Mouse (Mus musculus) embryonic facial prominence, embryonic 12.5 days (tissue): ENCODE measurements at regions not wholly inside any gene's neighbourhood (a gene's known extent, or its start where the extent isn't known, plus 50 kb on each side); places are given as distances from the start of the nearest gene placed in this dataset.
A peak's percentile ranks its signal among the peaks of the same experiment; 100 is the strongest.

Source experiments
- ATAC-seq: fragments of 200-750 bp; cut with Nextera tagmentation; 2 replicates; pipeline ENCODE4 v1.8.0; 2017; ENCODE audit not compliant: insufficient number of reproducible peaks, insufficient read depth, low FRiP score, low TSS enrichment
- H3K27ac ChIP-seq: fragments of 300-500 bp; sonication (generic); 2 replicates; pipeline ENCODE4 v1.5.1; 2016; ENCODE audit warnings: mild to moderate bottlenecking
- H3K27me3 ChIP-seq: fragments of 300-500 bp; sonication (generic); 2 replicates; pipeline ENCODE4 v1.6.1; 2016; ENCODE audit warnings: mild to moderate bottlenecking, moderate library complexity
- H3K36me3 ChIP-seq: fragments of 300-500 bp; sonication (generic); 2 replicates; pipeline ENCODE4 v1.6.1; 2016; ENCODE audit warnings: mild to moderate bottlenecking
- H3K4me1 ChIP-seq: fragments of 300-500 bp; sonication (generic); 2 replicates; pipeline ENCODE4 v1.6.1; 2016
- H3K4me2 ChIP-seq: fragments of 300-500 bp; sonication (generic); replicated peaks from 2 replicates; pipeline ENCODE4 v1.6.1; 2016; ENCODE audit warnings: mild to moderate bottlenecking, moderate library complexity
- H3K4me3 ChIP-seq: fragments of 300-500 bp; sonication (generic); 2 replicates; pipeline ENCODE4 v1.5.1; 2016; ENCODE audit warnings: mild to moderate bottlenecking
- H3K9ac ChIP-seq: fragments of 300-500 bp; sonication (generic); 2 replicates; pipeline ENCODE4 v1.6.1; 2016; ENCODE audit warnings: mild to moderate bottlenecking, moderate library complexity
- H3K9me3 ChIP-seq: fragments of 300-500 bp; sonication (generic); 2 replicates; pipeline ENCODE4 v1.6.1; 2016; ENCODE audit warnings: mild to moderate bottlenecking, moderate library complexity
- WGBS: fragments of 180-500 bp; shearing (Covaris S2); methylation state at CpG from one replicate; pipeline ENCODE4 v1.1.7; 2016; 5-methylcytosine and 5-hydroxymethylcytosine counted together

- H3K27me3 ChIP-seq, result no peaks in the 10 kb centered on the region
- no peaks in the 10 kb centered on the region for H3K36me3 ChIP-seq
- no peaks in the 10 kb centered on the region for H3K9me3 ChIP-seq
- no peak overlapping the region for H3K27ac ChIP-seq
- H3K4me2 ChIP-seq, result no peak overlapping the region
- 67% methylated on average over 4 of the region's 4 CpGs for whole genome bisulfite sequencing
- no peak overlapping the region for H3K9ac ChIP-seq
- H3K4me1 ChIP-seq, result peaks cover 7% of the 10 kb centered on the region
- ATAC-seq, result no peak
- no peak overlapping the region for H3K4me3 ChIP-seq
Observed at GRCm38 (mm10) chr7:70700461-70700860, 333.9 kb upstream of the Nr2f2 start.

- H3K36me3 ChIP-seq, result no peaks in the 10 kb centered on the region
- H3K4me3 ChIP-seq, result no peak overlapping the region
- no peak overlapping the region for H3K27ac ChIP-seq
- H3K4me1 ChIP-seq, result peaks cover 7% of the 10 kb centered on the region
- no peaks in the 10 kb centered on the region for H3K9me3 ChIP-seq
- H3K27me3 ChIP-seq, result no peaks in the 10 kb centered on the region
- no peak overlapping the region for H3K9ac ChIP-seq
- no peak for ATAC-seq
- H3K4me2 ChIP-seq, result no peak overlapping the region
- WGBS, result 15% methylated on average over 2 of the region's 2 CpGs
Observed at GRCm38 (mm10) chr7:70699391-70699790, 332.9 kb upstream of the Nr2f2 start.

DNA sequence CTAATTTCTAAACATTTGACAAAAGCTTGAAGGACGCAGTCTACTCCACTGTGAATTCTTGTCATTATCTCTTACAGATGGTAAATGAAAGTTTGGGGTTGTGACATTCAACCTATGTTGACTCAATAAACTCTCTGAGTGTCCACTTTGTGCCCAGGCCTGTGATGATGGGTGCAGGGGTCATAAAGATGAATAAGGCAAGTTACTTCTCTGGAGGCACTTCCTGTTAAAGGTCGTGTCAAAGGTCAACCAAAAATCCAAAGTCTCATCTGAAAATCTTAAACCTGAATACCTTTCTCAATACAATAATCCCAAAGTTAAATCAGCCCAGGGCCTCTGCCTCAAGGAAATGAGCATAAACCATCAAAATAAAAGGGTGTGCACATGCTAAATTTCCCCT lies 332.5 kb upstream of the Nr2f2 start:
- ATAC-seq, result no peak
- Histone ChIP-seq H3K9me3 (no peaks in the 10 kb centered on the region), H3K27ac (no peak overlapping the region), H3K4me1 (peaks cover 7% of the 10 kb centered on the region), H3K27me3 (no peaks in the 10 kb centered on the region), H3K9ac (no peak overlapping the region), H3K36me3 (no peaks in the 10 kb centered on the region), H3K4me3 (no peak overlapping the region), H3K4me2 (no peak overlapping the region)
- 35% methylated on average over 2 of the region's 2 CpGs for WGBS

- Histone ChIP-seq H3K9ac (no peak overlapping the region), H3K4me2 (no peak overlapping the region), H3K27me3 (no peaks in the 10 kb centered on the region), H3K27ac (no peak overlapping the region), H3K4me1 (no peaks in the 10 kb centered on the region), H3K4me3 (no peak overlapping the region), H3K9me3 (no peaks in the 10 kb centered on the region), H3K36me3 (no peaks in the 10 kb centered on the region)
- 80% methylated on average over 4 of the region's 4 CpGs for WGBS
- ATAC-seq, result no peak
Observed at GRCm38 (mm10) chr7:70692160-70692559, 325.6 kb upstream of the Nr2f2 start.

GRCm38 (mm10) chr7:70690845-70691244 lies 324.3 kb upstream of the Nr2f2 start:
- Histone ChIP-seq H3K4me2 (no peak overlapping the region), H3K9ac (no peak overlapping the region), H3K9me3 (no peaks in the 10 kb centered on the region), H3K27ac (no peak overlapping the region), H3K4me1 (no peaks in the 10 kb centered on the region), H3K27me3 (no peaks in the 10 kb centered on the region), H3K36me3 (no peaks in the 10 kb centered on the region), H3K4me3 (no peak overlapping the region)
- ATAC-seq, result no peak
- 92% methylated on average over 7 of the region's 7 CpGs for WGBS

DNA sequence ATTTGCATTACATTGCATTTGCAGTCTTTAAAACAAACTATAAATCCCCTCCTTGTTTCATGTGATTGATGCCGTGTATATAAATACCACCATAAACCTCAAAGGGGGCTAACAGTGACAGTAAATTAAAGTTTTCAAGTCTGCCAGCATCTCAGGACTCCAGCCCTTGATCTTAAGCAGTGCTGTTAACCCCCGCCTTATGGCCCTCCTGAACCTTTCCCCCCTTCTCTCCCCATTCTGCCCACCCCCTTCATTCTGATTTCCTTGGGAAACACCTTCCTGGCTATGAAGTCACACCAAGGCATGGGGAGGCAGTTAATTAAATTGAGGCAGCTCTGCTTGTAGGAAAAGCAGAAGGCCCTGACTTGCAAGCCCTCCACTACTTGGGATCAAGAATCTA lies 302.5 kb upstream of the Nr2f2 start:
- Histone ChIP-seq H3K27ac (no peak overlapping the region), H3K4me2 (no peak overlapping the region), H3K9me3 (no peaks in the 10 kb centered on the region), H3K9ac (no peak overlapping the region), H3K36me3 (no peaks in the 10 kb centered on the region), H3K27me3 (no peaks in the 10 kb centered on the region), H3K4me1 (no peaks in the 10 kb centered on the region), H3K4me3 (no peak overlapping the region)
- no peak for ATAC-seq
- WGBS, result 56% methylated on average over 2 of the region's 2 CpGs

GRCm38 (mm10) chr7:70660162-70660561 lies 293.6 kb upstream of the Nr2f2 start:
- Histone ChIP-seq H3K36me3 (no peaks in the 10 kb centered on the region), H3K4me3 (no peak overlapping the region), H3K4me1 (no peaks in the 10 kb centered on the region), H3K9ac (no peak overlapping the region), H3K27me3 (no peaks in the 10 kb centered on the region), H3K9me3 (no peaks in the 10 kb centered on the region), H3K4me2 (no peak overlapping the region), H3K27ac (no peak overlapping the region)
- ATAC-seq, result no peak
- WGBS, result 30% methylated on average over 5 of the region's 5 CpGs

DNA sequence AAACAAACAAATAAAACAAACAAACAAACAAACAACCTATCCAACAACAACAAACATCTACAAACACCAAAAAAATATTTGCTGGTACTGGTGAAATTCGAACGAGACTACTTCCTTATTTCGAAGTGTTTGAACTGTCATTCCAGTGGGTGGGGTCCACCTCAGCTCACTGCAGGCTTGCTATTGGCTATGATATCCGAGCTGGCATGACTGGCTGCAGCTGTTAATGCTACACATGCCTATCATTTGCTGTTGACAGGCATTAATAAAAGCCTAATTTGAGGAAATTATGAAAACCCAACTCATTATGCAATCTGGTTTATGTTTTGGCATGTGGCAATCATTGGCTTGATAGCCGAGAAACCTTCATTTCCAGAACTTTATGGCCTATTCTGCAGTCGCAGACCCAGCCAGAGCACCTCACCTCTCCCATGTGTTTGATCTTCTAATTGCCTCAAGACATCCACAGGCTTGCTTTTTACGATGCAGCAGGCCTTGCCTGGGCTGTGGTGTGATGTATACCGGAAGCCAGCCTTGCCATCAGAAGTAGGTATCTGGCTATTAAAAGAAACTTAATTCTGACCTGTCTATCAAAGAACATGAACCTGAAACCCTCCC lies 283.3 kb upstream of the Nr2f2 start:
- WGBS, result 36% methylated on average over 8 of the region's 8 CpGs
- no peak overlapping the region for H3K9ac ChIP-seq
- no peak overlapping the region for H3K4me3 ChIP-seq
- no peaks in the 10 kb centered on the region for H3K36me3 ChIP-seq
- H3K4me2 ChIP-seq, result no peak overlapping the region
- no peaks in the 10 kb centered on the region for H3K9me3 ChIP-seq
- no peak overlapping the region for H3K27ac ChIP-seq
- H3K27me3 ChIP-seq, result no peaks in the 10 kb centered on the region
- ATAC-seq, result no peak
- H3K4me1 ChIP-seq, result no peaks in the 10 kb centered on the region

DNA sequence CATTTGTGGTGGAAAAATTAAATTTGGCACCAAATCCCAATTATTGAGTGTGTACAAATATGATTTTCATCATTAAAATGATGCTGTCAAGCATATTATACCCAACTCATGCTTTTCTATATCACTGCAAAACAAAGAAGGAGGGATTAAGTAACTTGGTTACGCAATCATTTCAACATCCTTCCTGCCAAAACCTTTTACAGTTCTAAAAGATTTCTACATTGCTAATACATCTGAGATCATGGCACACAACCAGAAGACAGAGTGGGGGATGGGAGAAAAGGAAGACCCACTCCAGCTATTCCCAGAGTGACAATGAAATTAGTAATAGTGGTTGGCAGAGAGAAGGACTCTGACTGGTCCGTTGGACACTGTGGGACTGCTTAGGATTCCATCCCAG lies 280.3 kb upstream of the Nr2f2 start:
- no peak overlapping the region for H3K27ac ChIP-seq
- no peak overlapping the region for H3K9ac ChIP-seq
- no peak for ATAC-seq
- no peaks in the 10 kb centered on the region for H3K36me3 ChIP-seq
- H3K4me2 ChIP-seq, result no peak overlapping the region
- 0 out of 2 replicates have a peak, but pooled peaks cover 6% of the 10 kb centered on the region for H3K4me1 ChIP-seq
- 78% methylated on average over 2 of the region's 2 CpGs for WGBS
- no peaks in the 10 kb centered on the region for H3K9me3 ChIP-seq
- H3K4me3 ChIP-seq, result no peak overlapping the region
- no peaks in the 10 kb centered on the region for H3K27me3 ChIP-seq

- Histone ChIP-seq H3K4me1 (peaks cover 10% of the 10 kb centered on the region; the same call in 1 of the 2 replicates), H3K4me3 (no peak overlapping the region), H3K36me3 (no peaks in the 10 kb centered on the region), H3K9ac (no peak overlapping the region), H3K9me3 (no peaks in the 10 kb centered on the region), H3K27ac (no peak overlapping the region), H3K4me2 (no peak overlapping the region), H3K27me3 (no peaks in the 10 kb centered on the region)
- 14% methylated on average over 9 of the region's 9 CpGs for WGBS
- ATAC-seq, result peak; percentile 75
Observed at GRCm38 (mm10) chr7:70643694-70644301, 277.3 kb upstream of the Nr2f2 start.

DNA sequence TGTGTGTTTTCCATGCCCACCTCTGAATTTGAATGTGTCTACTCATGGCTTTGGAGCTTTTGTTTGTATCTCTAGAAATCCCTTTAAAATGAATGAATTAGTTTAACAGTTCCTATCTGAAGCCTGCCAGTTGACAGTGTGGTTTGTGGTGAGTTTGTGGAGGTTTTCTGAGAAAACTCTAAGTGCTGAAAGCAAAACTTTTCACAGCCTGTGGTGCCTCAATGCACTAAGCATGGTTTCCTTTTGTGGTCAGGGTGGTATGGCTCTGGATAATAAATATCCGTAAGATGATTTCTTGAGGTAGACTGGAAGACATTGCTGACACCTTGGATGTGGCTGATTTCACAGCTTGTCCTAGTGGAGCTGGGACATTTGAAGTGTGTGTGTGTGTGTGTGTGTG lies 276.5 kb upstream of the Nr2f2 start:
- H3K4me3 ChIP-seq, result no peak overlapping the region
- no peak overlapping the region for H3K4me2 ChIP-seq
- no peaks in the 10 kb centered on the region for H3K27me3 ChIP-seq
- no peak overlapping the region for H3K27ac ChIP-seq
- H3K4me1 ChIP-seq, result peaks cover 10% of the 10 kb centered on the region; the same call in 1 of the 2 replicates
- WGBS, result 79% methylated on average over 1 of the region's 1 CpGs
- ATAC-seq, result no peak
- H3K36me3 ChIP-seq, result no peaks in the 10 kb centered on the region
- H3K9ac ChIP-seq, result no peak overlapping the region
- H3K9me3 ChIP-seq, result no peaks in the 10 kb centered on the region

DNA sequence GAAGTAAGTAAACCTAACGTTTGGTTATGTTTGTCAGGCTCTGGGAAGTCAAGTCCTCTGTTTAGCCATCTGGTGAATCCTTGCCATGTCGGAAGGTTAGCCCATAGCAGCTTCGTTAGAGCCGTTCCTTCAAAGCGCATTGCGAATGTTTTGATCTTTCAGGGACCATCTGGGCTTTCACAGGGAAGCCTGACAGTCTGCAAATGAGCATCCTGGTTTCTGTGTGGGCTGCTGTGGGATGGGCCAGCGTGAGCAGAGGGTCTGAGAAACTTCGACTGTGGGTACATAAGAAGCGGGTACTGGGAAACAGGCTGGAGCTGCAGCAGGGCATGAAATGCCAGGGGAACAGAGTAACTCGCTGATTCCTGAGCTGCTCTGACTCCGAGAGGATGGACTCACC lies 274.7 kb upstream of the Nr2f2 start:
- Histone ChIP-seq H3K4me3 (no peak overlapping the region), H3K27me3 (no peaks in the 10 kb centered on the region), H3K4me2 (no peak overlapping the region), H3K36me3 (no peaks in the 10 kb centered on the region), H3K9me3 (no peaks in the 10 kb centered on the region), H3K4me1 (peaks cover 10% of the 10 kb centered on the region; the same call in 1 of the 2 replicates), H3K9ac (no peak overlapping the region), H3K27ac (no peak overlapping the region)
- no peak for ATAC-seq
- 45% methylated on average over 11 of the region's 11 CpGs for WGBS
